Comparison of ENCODE assay signal across 9 mouse cellular contexts in the genomic region with DNA sequence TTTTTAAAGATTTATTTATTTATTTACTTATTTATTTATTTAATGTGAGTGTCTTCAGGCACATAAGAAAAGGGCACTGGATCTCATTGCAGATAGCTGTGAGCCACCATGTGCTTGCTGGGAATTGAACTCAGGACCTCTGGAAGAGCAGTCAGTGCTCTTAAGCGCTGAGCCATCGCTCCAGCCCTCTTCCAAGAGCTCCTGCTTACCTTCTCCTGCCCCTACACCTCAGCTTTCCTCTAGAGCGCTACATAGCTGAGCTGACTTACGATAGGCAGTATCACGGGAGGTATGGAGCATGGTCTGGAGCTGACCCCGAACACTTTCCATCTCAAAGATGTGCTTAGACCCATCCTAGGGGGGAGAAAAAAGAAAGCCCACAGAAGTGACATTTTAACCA. TPM values are rescaled to one million over a fixed set of nuclear protein-coding genes. Genes with fewer than 3 reads are reported as not detected.
DNase-seq lines count a peak whose midpoint lies in the region; ATAC-seq lines count a peak whose summit lies in the region.
"Had no signal": no experiment of that assay in that cellular context is flagged by ENCODE, and none has a peak within 500 bp of the region (broad histone marks: within the 10 kb centered on the region; RNA-seq: fewer than 3 reads in every experiment).

No protein-coding gene starts in this region.

- DNase-seq in liver: no peak
- DNase-seq in layer of hippocampus, adult 8-10 months (ENCODE audit: low spot score in 2 of 2): no peak
- DNase-seq in spleen, adult 12 weeks (ENCODE audit: low spot score): no peak
- DNase-seq: adrenal gland, adult 2 months; thymus, postnatal 25 days had no signal

- H3K27ac ChIP-seq in liver, embryonic 12.5 days: 0 out of 2 replicates have a peak overlapping the region, but pooled peaks have one; percentile 12
- no peak overlapping the region for H3K27ac ChIP-seq in forebrain, embryonic 16.5 days (ENCODE audit: low read length)
- no peak overlapping the region for H3K27ac ChIP-seq in intestine, embryonic 16.5 days (ENCODE audit: low read length)
- 0 out of 2 replicates have a peak overlapping the region, but pooled peaks have one; percentile 25 for H3K27ac ChIP-seq in neural tube, embryonic 13.5 days (replicated peaks)

- WGBS in liver, embryonic 12.5 days (ENCODE audit: insufficient replicate concordance): 95% methylated on average over 6 of the region's 6 CpGs
- WGBS in forebrain, embryonic 16.5 days: 90% methylated on average over 6 of the region's 6 CpGs
- WGBS in intestine, embryonic 16.5 days: 94% methylated on average over 6 of the region's 6 CpGs
- WGBS in neural tube, embryonic 13.5 days: 90% methylated on average over 6 of the region's 6 CpGs

- H3K9ac ChIP-seq in liver, embryonic 12.5 days: peak overlapping the region; percentile 92; the same call in 1 of the 2 replicates
- 0 out of 2 replicates have a peak overlapping the region, but pooled peaks have one; percentile 15 for H3K9ac ChIP-seq in forebrain, embryonic 16.5 days (replicated peaks; ENCODE audit: low read depth, low read length)
- H3K9ac ChIP-seq in intestine, embryonic 16.5 days (ENCODE audit: low read depth, low read length): no peak overlapping the region
- peak overlapping the region; percentile 90 for H3K9ac ChIP-seq in neural tube, embryonic 13.5 days

- ATAC-seq in liver, embryonic 12.5 days: no peak
- no peak for ATAC-seq in forebrain, embryonic 16.5 days
- no peak for ATAC-seq in intestine, embryonic 16.5 days
- ATAC-seq in neural tube, embryonic 13.5 days (ENCODE audit: low read depth): no peak

- peaks cover 3% of the 10 kb centered on the region for H3K27me3 ChIP-seq in liver, embryonic 12.5 days (replicated peaks)
- H3K27me3 ChIP-seq in forebrain, embryonic 16.5 days (replicated peaks; ENCODE audit: control insufficient read depth, insufficient read depth, low read length): no peaks in the 10 kb centered on the region
- no peaks in the 10 kb centered on the region for H3K27me3 ChIP-seq in intestine, embryonic 16.5 days (replicated peaks; ENCODE audit: control insufficient read depth, insufficient read depth, low read length)
- no peaks in the 10 kb centered on the region for H3K27me3 ChIP-seq in neural tube, embryonic 13.5 days

- no peaks in the 10 kb centered on the region for H3K9me3 ChIP-seq in liver, embryonic 12.5 days (replicated peaks)
- no peaks in the 10 kb centered on the region for H3K9me3 ChIP-seq in forebrain, embryonic 16.5 days (ENCODE audit: control insufficient read depth, low read length)
- H3K9me3 ChIP-seq in intestine, embryonic 16.5 days (ENCODE audit: control insufficient read depth, low read length): no peaks in the 10 kb centered on the region
- H3K9me3 ChIP-seq in neural tube, embryonic 13.5 days: no peaks in the 10 kb centered on the region

- H3K4me3 ChIP-seq in liver, embryonic 12.5 days: no peak overlapping the region
- no peak overlapping the region for H3K4me3 ChIP-seq in forebrain, embryonic 16.5 days (replicated peaks; ENCODE audit: low read length)
- no peak overlapping the region for H3K4me3 ChIP-seq in intestine, embryonic 16.5 days (ENCODE audit: low read length)
- H3K4me3 ChIP-seq in neural tube, embryonic 13.5 days: 0 out of 2 replicates have a peak overlapping the region, but pooled peaks have one; percentile 64

- peaks cover 44% of the 10 kb centered on the region for H3K4me1 ChIP-seq in liver, embryonic 12.5 days
- H3K4me1 ChIP-seq in forebrain, embryonic 16.5 days (replicated peaks; ENCODE audit: control insufficient read depth, insufficient read depth, low read length): peaks cover 40% of the 10 kb centered on the region
- H3K4me1 ChIP-seq in intestine, embryonic 16.5 days (ENCODE audit: control insufficient read depth, insufficient read depth, low read length): peaks cover 28% of the 10 kb centered on the region
- H3K4me1 ChIP-seq in neural tube, embryonic 13.5 days (replicated peaks): peaks cover 43% of the 10 kb centered on the region

- peak overlapping the region; percentile 88; the same call in 1 of the 2 replicates for H3K4me2 ChIP-seq in liver, embryonic 12.5 days
- H3K4me2 ChIP-seq in forebrain, embryonic 16.5 days (ENCODE audit: low read length): peak overlapping the region; percentile 73; the same call in 1 of the 2 replicates
- 0 out of 2 replicates have a peak overlapping the region, but pooled peaks have one; percentile 72 for H3K4me2 ChIP-seq in intestine, embryonic 16.5 days (ENCODE audit: low read depth, low read length)
- H3K4me2 ChIP-seq in neural tube, embryonic 13.5 days: peak overlapping the region; percentile 79

- H3K36me3 ChIP-seq in liver, embryonic 12.5 days: peaks cover 34% of the 10 kb centered on the region
- H3K36me3 ChIP-seq in forebrain, embryonic 16.5 days (ENCODE audit: control insufficient read depth, insufficient read depth): peaks cover 14% of the 10 kb centered on the region
- H3K36me3 ChIP-seq in intestine, embryonic 16.5 days (ENCODE audit: control insufficient read depth, insufficient read depth, low read length): 0 out of 2 replicates have a peak, but pooled peaks cover 2% of the 10 kb centered on the region
- peaks cover 38% of the 10 kb centered on the region for H3K36me3 ChIP-seq in neural tube, embryonic 13.5 days

RNA-seq across cellular contexts. Expression of gene Cntrob, which starts 2.0 kb away (rescaled TPM):
- 13.1 and 13.9 TPM in 2 replicates for polyA plus RNA-seq in liver, embryonic 12.5 days (2016; fragmentation: Nextera tagmentation; extraction: Ambion mirVana)
- 31.0 and 32.5 TPM in 2 replicates for polyA plus RNA-seq in forebrain, embryonic 16.5 days (2015; fragmentation: Nextera tagmentation; extraction: Ambion mirVana)
- 17.3 and 17.8 TPM in 2 replicates for polyA plus RNA-seq in intestine, embryonic 16.5 days (2015; fragmentation: Nextera tagmentation; extraction: Ambion mirVana)
- 20.9 and 21.0 TPM in 2 replicates for polyA plus RNA-seq in neural tube, embryonic 13.5 days (2015; fragmentation: Nextera tagmentation; extraction: Ambion mirVana)
- total RNA-seq in layer of hippocampus, adult 8-10 months (2022): 10 to 100 TPM; 12.4 to 17.2 (median 15.5) TPM

RNA-seq across cellular contexts. Expression of gene Trappc1, which starts 2.2 kb away (rescaled TPM):
- 90.4 and 90.9 TPM in 2 replicates for polyA plus RNA-seq in liver, embryonic 12.5 days (2016; fragmentation: Nextera tagmentation; extraction: Ambion mirVana)
- 162 and 166 TPM in 2 replicates for polyA plus RNA-seq in forebrain, embryonic 16.5 days (2015; fragmentation: Nextera tagmentation; extraction: Ambion mirVana)
- polyA plus RNA-seq in intestine, embryonic 16.5 days (2015; fragmentation: Nextera tagmentation; extraction: Ambion mirVana): 141 and 149 TPM in 2 replicates
- 225 and 229 TPM in 2 replicates for polyA plus RNA-seq in neural tube, embryonic 13.5 days (2015; fragmentation: Nextera tagmentation; extraction: Ambion mirVana)
- total RNA-seq in layer of hippocampus, adult 8-10 months (2022): 10 to 100 TPM; 54.6 to 65.9 (median 56.3) TPM

RNA-seq across cellular contexts. Expression of gene Kcnab3, which starts 4.5 kb away (rescaled TPM):
- 0.24 and 0.48 TPM in 2 replicates for polyA plus RNA-seq in liver, embryonic 12.5 days (2016; fragmentation: Nextera tagmentation; extraction: Ambion mirVana)
- polyA plus RNA-seq in forebrain, embryonic 16.5 days (2015; fragmentation: Nextera tagmentation; extraction: Ambion mirVana): 5.7 and 6.0 TPM in 2 replicates
- polyA plus RNA-seq in intestine, embryonic 16.5 days (2015; fragmentation: Nextera tagmentation; extraction: Ambion mirVana): 1.7 and 2.4 TPM in 2 replicates
- 5.5 and 5.7 TPM in 2 replicates for polyA plus RNA-seq in neural tube, embryonic 13.5 days (2015; fragmentation: Nextera tagmentation; extraction: Ambion mirVana)
- 10 to 100 TPM; 26.9 to 33.1 (median 30.2) TPM for total RNA-seq in layer of hippocampus, adult 8-10 months (2022)

RNA-seq across cellular contexts. Expression of gene Rnf227, which starts 18.7 kb away (rescaled TPM):
- polyA plus RNA-seq in liver, embryonic 12.5 days (2016; fragmentation: Nextera tagmentation; extraction: Ambion mirVana): 1.5 and 1.7 TPM in 2 replicates
- 109 and 144 TPM in 2 replicates for polyA plus RNA-seq in forebrain, embryonic 16.5 days (2015; fragmentation: Nextera tagmentation; extraction: Ambion mirVana)
- polyA plus RNA-seq in intestine, embryonic 16.5 days (2015; fragmentation: Nextera tagmentation; extraction: Ambion mirVana): 8.0 and 8.3 TPM in 2 replicates
- 131 and 136 TPM in 2 replicates for polyA plus RNA-seq in neural tube, embryonic 13.5 days (2015; fragmentation: Nextera tagmentation; extraction: Ambion mirVana)
- 100 to 1,000 TPM; 119 to 129 (median 121) TPM for total RNA-seq in layer of hippocampus, adult 8-10 months (2022)

RNA-seq across cellular contexts. Expression of gene Chd3, which starts 47.6 kb away (rescaled TPM):
- polyA plus RNA-seq in liver, embryonic 12.5 days (2016; fragmentation: Nextera tagmentation; extraction: Ambion mirVana): 4.7 and 6.4 TPM in 2 replicates
- 132 and 146 TPM in 2 replicates for polyA plus RNA-seq in forebrain, embryonic 16.5 days (2015; fragmentation: Nextera tagmentation; extraction: Ambion mirVana)
- 33.4 and 35.5 TPM in 2 replicates for polyA plus RNA-seq in intestine, embryonic 16.5 days (2015; fragmentation: Nextera tagmentation; extraction: Ambion mirVana)
- polyA plus RNA-seq in neural tube, embryonic 13.5 days (2015; fragmentation: Nextera tagmentation; extraction: Ambion mirVana): 82.3 and 84.6 TPM in 2 replicates
- total RNA-seq in layer of hippocampus, adult 8-10 months (2022): 100 to 1,000 TPM; 435 to 510 (median 495) TPM

Comparison
In these comparisons a context has a peak if more than half of its experiments do, and no peak if none do; other contexts are left out.
1. H3K27ac ChIP-seq: peak in liver, embryonic 12.5 days (single experiment) and neural tube, embryonic 13.5 days (single experiment); none in forebrain, embryonic 16.5 days (single experiment) and intestine, embryonic 16.5 days (single experiment).
2. Peak in every context shown above with its lines, with median percentiles within 50 percentile points of each other: H3K4me2 ChIP-seq.